Mouse (Mus musculus): Measurements from ENCODE around the gene Btbd35f27. TPM values are rescaled to one million over a fixed set of nuclear protein-coding genes. Genes with fewer than 3 reads are reported as not detected.
"Not testable (repeated sequence)": the region's sequence is repeated elsewhere in the genome, so short reads cannot be mapped to it uniquely, and the experiment has no call there.

Gene Btbd35f27
- not detected in 2 replicates for polyA plus RNA-seq (2016; fragmentation: Nextera tagmentation; extraction: Ambion mirVana)

- H3K4me3 ChIP-seq; H3K9me3 ChIP-seq (replicated peaks); H3K27ac ChIP-seq; DNase-seq (ENCODE audit: low spot score); H3K27me3 ChIP-seq (ENCODE audit: low read depth, poor library complexity, severe bottlenecking); H3K4me1 ChIP-seq; H3K36me3 ChIP-seq: not testable (repeated sequence)
- 76% methylated on average over 2 of the region's 3 CpGs for WGBS
Observed at GRCm38 (mm10) chrX:4951835-4952234, at the start of gene Btbd35f27. Gene Btbd35f27 (plus strand): TSS chrX:4952135.

Other genes starting within 250 kb of the Btbd35f27 start
- not detected in 2 replicates for gene Btbd35f4, start 151.6 kb upstream of the Btbd35f27 start, polyA plus RNA-seq (2016; fragmentation: Nextera tagmentation; extraction: Ambion mirVana)

All from limb, embryonic 10.5 days (tissue).